Mouse (Mus musculus) frontal cortex, adult (tissue): ENCODE results near the gene Nrxn3.

Source experiments
- ATAC-seq: cut with Nextera tagmentation; 2 replicates; pipeline ENCODE4 v1.9.2; 2017; ENCODE audit warnings: mild to moderate bottlenecking, moderate library complexity, mixed read lengths; ENCODE audit not compliant: low TSS enrichment

The Nrxn3 gene

GRCm38 (mm10) chr12:90331806-90332205 is 1609.1 kb downstream of the Nrxn3 start:
- no peak for ATAC-seq

GRCm38 (mm10) chr12:90332459-90332858 is 1609.8 kb downstream of the Nrxn3 start:
- ATAC-seq = no peak

GRCm38 (mm10) chr12:90337496-90338228 is 1615.0 kb downstream of the Nrxn3 start:
- ATAC-seq = no peak

GRCm38 (mm10) chr12:90338229-90338557 is 1615.5 kb downstream of the Nrxn3 start:
- no peak for ATAC-seq
